Mouse (Mus musculus) CH12.LX (cell line): ENCODE measurements around the gene Tmem123. TPM values are rescaled to one million over a fixed set of nuclear protein-coding genes. Genes with fewer than 3 reads are reported as not detected.

ENCODE experiments used
- DNase-seq: peaks from one replicate; pipeline ENCODE4 v3.0.0-alpha.2; 2013; ENCODE audit errors: extremely low read depth
- H3K27ac ChIP-seq: 2 replicates; pipeline ENCODE4 v1.5.1; 2012; ENCODE audit warnings: low read depth, mild to moderate bottlenecking, control low read depth, moderate library complexity; ENCODE audit not compliant: insufficient read depth
- H3K27me3 ChIP-seq: replicated peaks from 2 replicates; pipeline ENCODE3; 2012; ENCODE audit warnings: inconsistent platforms
- H3K36me3 ChIP-seq, 2 experiments: replicated peaks in 1 of 2; 2 replicates each; pipeline versions ENCODE3 to v1.6.1; 2012; ENCODE audit warnings: inconsistent platforms in 1 of 2, low read length in 1 of 2, mild to moderate bottlenecking in 1 of 2, mixed read lengths in 1 of 2, moderate library complexity in 1 of 2; ENCODE audit not compliant: control insufficient read depth in 1 of 2, insufficient read depth in 1 of 2
- H3K4me1 ChIP-seq, 2 experiments: 2 replicates each; pipeline ENCODE4 v1.6.1; 2012; ENCODE audit warnings: inconsistent platforms in 1 of 2, moderate library complexity in 1 of 2; ENCODE audit not compliant: insufficient read depth in 2 of 2, control insufficient read depth in 1 of 2
- H3K4me2 ChIP-seq: 2 replicates; pipeline ENCODE4 v1.6.1; 2012; ENCODE audit warnings: low read depth, mild to moderate bottlenecking, control low read depth; ENCODE audit not compliant: poor library complexity, insufficient read depth, severe bottlenecking
- H3K4me3 ChIP-seq, 3 experiments: fragments of 150-350 bp in 1 of 3; sonication (generic) in 1 of 3; replicated peaks in 1 of 3; 2 replicates each; pipeline versions ENCODE3 to v1.5.1; 2011 to 2012; ENCODE audit warnings: low read depth in 2 of 3, low read length in 2 of 3, mild to moderate bottlenecking in 2 of 3, moderate library complexity in 2 of 3, control low read depth in 1 of 3, improper control_type of control experiment in 1 of 3, inconsistent platforms in 1 of 3, mixed read lengths in 1 of 3; ENCODE audit not compliant: poor library complexity in 1 of 3
- H3K79me2 ChIP-seq: replicated peaks from 2 replicates; pipeline ENCODE4 v1.6.1; 2012; ENCODE audit warnings: mild to moderate bottlenecking, moderate library complexity; ENCODE audit not compliant: control insufficient read depth, poor library complexity, insufficient read depth, severe bottlenecking; ENCODE audit errors: extremely low read depth
- H3K9ac ChIP-seq: 2 replicates; pipeline ENCODE4 v1.6.1; 2012; ENCODE audit warnings: low read depth, mild to moderate bottlenecking, control low read depth, moderate library complexity; ENCODE audit not compliant: insufficient read depth
- H3K9me3 ChIP-seq: replicated peaks from 2 replicates; pipeline ENCODE3; 2012; ENCODE audit warnings: low read length, inconsistent platforms, mixed read lengths
- BHLHE40 ChIP-seq: IDR thresholded peaks from 2 replicates; pipeline ENCODE4 v1.6.1; 2011; ENCODE audit warnings: mild to moderate bottlenecking, low read depth, low read length, improper control_type of control experiment
- CHD1 ChIP-seq: IDR thresholded peaks from 2 replicates; pipeline ENCODE4 v1.6.1; 2012; ENCODE audit warnings: low read depth, low read length, improper control_type of control experiment, inconsistent platforms
- CTCF ChIP-seq, 2 experiments: IDR thresholded peaks in 1 of 2; conservative IDR thresholded peaks in 1 of 2; 2 replicates each; pipeline ENCODE4 v1.5.1; 2011 to 2012; ENCODE audit warnings: low read depth in 2 of 2, low read length in 2 of 2, improper control_type of control experiment in 1 of 2, inconsistent platforms in 1 of 2, mild to moderate bottlenecking in 1 of 2, moderate library complexity in 1 of 2
- EP300 ChIP-seq: IDR thresholded peaks from 2 replicates; pipeline ENCODE4 v1.6.1; 2011; ENCODE audit warnings: low read length, improper control_type of control experiment
- GABPA ChIP-seq: IDR thresholded peaks from 2 replicates; pipeline ENCODE4 v1.6.1; 2012; ENCODE audit warnings: low read depth, low read length, improper control_type of control experiment, inconsistent platforms; ENCODE audit not compliant: insufficient replicate concordance
- HCFC1 ChIP-seq: IDR thresholded peaks from 2 replicates; pipeline ENCODE4 v1.6.1; 2012; ENCODE audit warnings: low read depth, mild to moderate bottlenecking, inconsistent platforms, low read length, improper control_type of control experiment
- IRF4 ChIP-seq: IDR thresholded peaks from 2 replicates; pipeline ENCODE4 v1.6.1; 2014; ENCODE audit warnings: low read depth, mild to moderate bottlenecking, inconsistent platforms, low read length, improper control_type of control experiment
- JUN ChIP-seq: IDR thresholded peaks from 2 replicates; pipeline ENCODE4 v1.6.1; 2011; ENCODE audit warnings: low read depth, mild to moderate bottlenecking, low read length, improper control_type of control experiment, moderate library complexity; ENCODE audit not compliant: insufficient read depth
- POLR2AphosphoS2 ChIP-seq: IDR thresholded peaks from 2 replicates; pipeline ENCODE4 v1.6.1; 2011; ENCODE audit warnings: low read depth, low read length, improper control_type of control experiment
- RAD21 ChIP-seq: IDR thresholded peaks from 2 replicates; pipeline ENCODE4 v1.6.1; 2011; ENCODE audit warnings: low read depth, mild to moderate bottlenecking, low read length, improper control_type of control experiment, moderate library complexity
- RCOR1 ChIP-seq: conservative IDR thresholded peaks from 2 replicates; pipeline ENCODE4 v1.6.1; 2012; ENCODE audit warnings: low read depth, mild to moderate bottlenecking, inconsistent platforms, low read length, improper control_type of control experiment
- SIN3A ChIP-seq: IDR thresholded peaks from 2 replicates; pipeline ENCODE4 v1.6.1; 2012; ENCODE audit warnings: low read length, improper control_type of control experiment, inconsistent platforms
- TCF12 ChIP-seq: IDR thresholded peaks from 2 replicates; pipeline ENCODE4 v1.6.1; 2014; ENCODE audit warnings: low read depth, mild to moderate bottlenecking, inconsistent platforms, low read length, improper control_type of control experiment
- USF1 ChIP-seq: IDR thresholded peaks from 2 replicates; pipeline ENCODE4 v1.6.1; 2014; ENCODE audit warnings: low read depth, mild to moderate bottlenecking, inconsistent platforms, low read length, improper control_type of control experiment
- ZC3H11A ChIP-seq: IDR thresholded peaks from 2 replicates; pipeline ENCODE4 v1.6.1; 2012; ENCODE audit warnings: low read depth, mild to moderate bottlenecking, inconsistent platforms, low read length, improper control_type of control experiment
- ZMIZ1 ChIP-seq: IDR thresholded peaks from 2 replicates; pipeline ENCODE4 v1.6.1; 2012; ENCODE audit warnings: low read depth, mild to moderate bottlenecking, inconsistent platforms, low read length, improper control_type of control experiment
- dilution Hi-C: fragments of 300-500 bp; cut with MboI; formaldehyde crosslinking; loops from 2 replicates; pipeline ENCODE4 v1.14.3; 2020; ENCODE audit warnings: low sequenced_read_pairs; ENCODE audit not compliant: extremely low pct_unique_long_range_greater_than_20kb, extremely low pct_ligation_motif_present
- in situ Hi-C: fragments of 300-500 bp; cut with MboI; formaldehyde crosslinking; loops from 3 replicates; pipeline ENCODE4 v1.14.3; 2019; ENCODE audit warnings: low sequenced_read_pairs, low pct_ligation_motif_present, low pct_unique_long_range_greater_than_20kb, mixed read lengths
- polyA plus RNA-seq: library from polyadenylated mRNA; unstranded; fragments of >175 nt; gene quantifications from 2 replicates; pipeline ENCODE4 v1.2.1, GENCODE M21; 2012; ENCODE audit warnings: low read depth; ENCODE audit not compliant: insufficient read length
- total RNA-seq, 2 experiments: library from RNA; depleted of rRNA; stranded (reverse); fragments of 300-350 nt in 1 of 2; fragments of >200 nt in 1 of 2; gene quantifications; 2 replicates each; pipeline ENCODE4 v1.2.3; 2012 to 2014

Tmem123 gene
- total and polyA plus RNA-seq, 3 experiments, result 61.1 to 183 (median 107) TPM

DNA sequence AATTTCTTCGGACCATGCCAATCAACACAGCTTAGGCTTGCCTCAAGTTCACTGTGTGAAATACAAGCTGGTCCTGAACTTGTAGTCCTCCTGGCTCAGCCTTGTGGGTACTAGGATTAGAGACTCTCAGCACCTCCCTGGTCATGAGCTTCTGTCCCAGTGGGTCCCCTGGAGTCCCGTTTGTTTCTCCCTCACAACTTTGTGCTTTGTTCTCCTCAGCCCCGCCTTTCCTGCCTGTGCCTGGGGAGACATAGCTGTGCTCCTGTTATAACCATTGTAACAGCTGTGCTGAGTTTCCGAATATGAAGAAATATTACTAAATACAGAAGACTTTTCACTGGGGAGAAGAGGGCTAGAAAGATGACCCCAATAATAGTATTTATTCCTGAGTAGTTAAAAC lies 5.2 kb downstream of the Tmem123 start:
- Histone ChIP-seq H3K9me3 (no peaks in the 10 kb centered on the region), H3K9ac (no peak overlapping the region), H3K4me1 (peaks cover 7 to 44% of the 10 kb centered on the region in 2 experiments), H3K4me3 (no peak overlapping the region), H3K27me3 (no peaks in the 10 kb centered on the region), H3K27ac (no peak overlapping the region), H3K79me2 (peaks cover 77% of the 10 kb centered on the region), H3K36me3 (peaks cover 49 to 67% of the 10 kb centered on the region in 2 experiments), H3K4me2 (no peak overlapping the region)
- in situ Hi-C loops (no loop called here), dilution Hi-C loops (no loop called here)
- no peak for DNase-seq
- TF ChIP-seq BHLHE40, result no peak
- TF ChIP-seq CHD1, result no peak
- no peak for TF ChIP-seq POLR2AphosphoS2
- TF ChIP-seq RCOR1, result no peak
- TF ChIP-seq EP300, result no peak
- TF ChIP-seq ZC3H11A, result no peak

DNA sequence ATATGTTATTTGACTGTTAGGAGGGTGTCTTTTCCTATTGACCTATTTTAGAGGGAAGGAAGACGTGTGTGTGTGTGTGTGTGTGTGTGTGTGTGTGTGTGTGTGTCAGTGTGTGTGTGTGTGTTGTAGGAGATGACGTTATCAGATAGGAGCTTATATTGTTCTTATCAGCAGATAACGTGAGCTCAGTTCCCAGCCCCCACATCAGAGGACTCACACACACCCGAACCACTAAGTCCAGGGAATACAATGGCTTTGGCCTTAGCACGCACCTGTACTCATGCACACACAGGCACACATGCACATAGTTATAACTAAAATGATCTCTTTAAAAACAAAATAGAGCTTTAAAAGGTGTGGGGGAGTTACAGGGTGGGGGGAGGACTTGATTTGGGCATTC lies 5.7 kb downstream of the Tmem123 start:
- H3K27ac ChIP-seq, result no peak overlapping the region
- H3K9ac ChIP-seq, result no peak overlapping the region
- peaks cover 52 to 71% of the 10 kb centered on the region in 2 experiments for H3K36me3 ChIP-seq
- DNase-seq, result no peak
- no peaks in the 10 kb centered on the region for H3K9me3 ChIP-seq
- peaks cover 10 to 48% of the 10 kb centered on the region in 2 experiments for H3K4me1 ChIP-seq
- dilution Hi-C loops (no loop called here), in situ Hi-C loops (no loop called here)
- H3K4me3 ChIP-seq, result no peak overlapping the region
- H3K27me3 ChIP-seq, result no peaks in the 10 kb centered on the region
- TF ChIP-seq HCFC1 (no peak), IRF4 (no peak), TCF12 (no peak), CTCF (conservative IDR thresholded peaks at IDR 0.05 in 1 of 2, IDR thresholded peaks at IDR 0.05 in 1 of 2; ENCODE audit: low read depth in 2 of 2, low read length in 2 of 2) (no peak), JUN (no peak), ZC3H11A (no peak), GABPA (no peak), RAD21 (no peak), RCOR1 (no peak), SIN3A (no peak), ZMIZ1 (no peak), USF1 (no peak)
- H3K4me2 ChIP-seq, result no peak overlapping the region
- peaks cover 73% of the 10 kb centered on the region for H3K79me2 ChIP-seq
